Mouse (Mus musculus): ENCODE measurements around the gene Brd3. TPM values are rescaled to one million over a fixed set of nuclear protein-coding genes. Genes with fewer than 3 reads are reported as not detected.

Gene Brd3
- total and polyA plus RNA-seq, 2 experiments from 2014 or later, result 58.5 to 135 TPM

- DNase-seq (no peak), ATAC-seq (no peak)
- Histone ChIP-seq H3K9me3 (ENCODE audit: low read length) (no peaks in the 10 kb centered on the region), H3K4me1 (ENCODE audit: insufficient read depth) (peaks cover 19% of the 10 kb centered on the region), H3K27ac (ENCODE audit: low read depth, low read length) (no peak overlapping the region), H3K4me3 (ENCODE audit: low read depth, low read length) (no peak overlapping the region), H3K9ac (no peak overlapping the region), H3K36me3 (ENCODE audit: insufficient read depth) (no peaks in the 10 kb centered on the region), H3K27me3 (ENCODE audit: insufficient read depth, low read length) (no peaks in the 10 kb centered on the region), H3K4me2 (ENCODE audit: low read depth) (no peak overlapping the region)
- no peak for TF ChIP-seq CTCF (IDR thresholded peaks at IDR 0.05; ENCODE audit: low read depth)
- 76% methylated on average over 3 of the region's 3 CpGs for WGBS
Measured at GRCm38 (mm10) chr2:27408194-27408593, 99.3 kb downstream of the Brd3 start.

- Histone ChIP-seq H3K27me3 (ENCODE audit: insufficient read depth, low read length) (no peaks in the 10 kb centered on the region), H3K9me3 (ENCODE audit: low read length) (no peaks in the 10 kb centered on the region), H3K9ac (no peak overlapping the region), H3K4me3 (ENCODE audit: low read depth, low read length) (no peak overlapping the region), H3K4me1 (ENCODE audit: insufficient read depth) (peaks cover 11% of the 10 kb centered on the region; the same call in 1 of the 2 replicates), H3K4me2 (ENCODE audit: low read depth) (no peak overlapping the region), H3K27ac (ENCODE audit: low read depth, low read length) (no peak overlapping the region), H3K36me3 (ENCODE audit: insufficient read depth) (no peaks in the 10 kb centered on the region)
- 86% methylated on average over 5 of the region's 5 CpGs for WGBS
- no peak for DNase-seq
- ATAC-seq, result no peak
- TF ChIP-seq CTCF (IDR thresholded peaks at IDR 0.05; ENCODE audit: low read depth), result no peak
Measured at GRCm38 (mm10) chr2:27406928-27407327, 100.5 kb downstream of the Brd3 start.

DNA sequence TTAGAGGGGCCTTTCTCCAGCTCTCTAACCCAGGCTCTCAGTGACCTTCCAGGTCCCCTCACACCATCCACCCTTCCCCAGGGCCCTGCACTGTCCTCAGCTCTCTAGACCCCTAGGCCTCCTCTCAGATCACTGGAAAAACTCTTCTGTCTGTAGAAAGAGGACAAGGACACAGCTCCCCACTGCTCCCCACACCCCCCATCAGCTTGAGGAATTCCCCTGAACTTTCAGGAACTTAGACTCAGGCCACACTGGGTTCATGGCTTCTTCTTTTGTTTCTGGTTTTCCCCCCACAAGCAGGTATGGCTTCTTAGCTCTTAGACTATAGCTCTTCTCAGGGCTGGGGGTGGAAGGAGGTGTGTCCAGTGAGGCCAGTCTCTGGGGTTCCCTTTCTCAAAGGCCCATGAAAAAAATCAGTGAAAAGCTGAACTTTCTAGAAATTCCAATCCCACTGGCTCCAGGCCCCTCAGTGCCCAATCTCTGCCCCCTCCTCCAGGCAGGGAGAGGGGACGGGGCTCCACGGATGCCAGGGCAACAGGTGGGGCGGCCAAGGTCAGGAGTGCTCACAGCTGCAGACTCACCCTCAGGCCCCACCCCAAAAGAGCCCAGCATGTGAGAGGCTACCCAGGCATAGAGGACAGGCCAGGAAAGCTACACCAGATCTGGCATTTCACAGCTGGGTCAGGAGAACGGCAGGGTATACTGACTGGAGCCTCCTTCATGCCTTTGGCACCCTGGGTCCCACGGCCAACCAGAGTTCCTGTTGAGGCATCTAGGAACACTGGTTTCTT is 102.2 kb downstream of the Brd3 start:
- H3K27ac ChIP-seq (ENCODE audit: low read depth, low read length), result no peak overlapping the region
- no peak overlapping the region for H3K4me2 ChIP-seq (ENCODE audit: low read depth)
- no peak overlapping the region for H3K4me3 ChIP-seq (ENCODE audit: low read depth, low read length)
- H3K9ac ChIP-seq, result no peak overlapping the region
- H3K36me3 ChIP-seq (ENCODE audit: insufficient read depth), result no peaks in the 10 kb centered on the region
- DNase-seq (no peak), ATAC-seq (no peak)
- WGBS, result 70% methylated on average over 5 of the region's 5 CpGs
- H3K27me3 ChIP-seq (ENCODE audit: insufficient read depth, low read length), result no peaks in the 10 kb centered on the region
- no peak for TF ChIP-seq CTCF (IDR thresholded peaks at IDR 0.05; ENCODE audit: low read depth)
- no peaks in the 10 kb centered on the region for H3K4me1 ChIP-seq (ENCODE audit: insufficient read depth)
- H3K9me3 ChIP-seq (ENCODE audit: low read length), result no peaks in the 10 kb centered on the region

GRCm38 (mm10) chr2:27404375-27405093 is 102.9 kb downstream of the Brd3 start:
- H3K9ac ChIP-seq, result no peak overlapping the region
- no peak for ATAC-seq
- no peak overlapping the region for H3K27ac ChIP-seq (ENCODE audit: low read depth, low read length)
- no peaks in the 10 kb centered on the region for H3K36me3 ChIP-seq (ENCODE audit: insufficient read depth)
- H3K27me3 ChIP-seq (ENCODE audit: insufficient read depth, low read length), result no peaks in the 10 kb centered on the region
- no peak overlapping the region for H3K4me2 ChIP-seq (ENCODE audit: low read depth)
- H3K4me3 ChIP-seq (ENCODE audit: low read depth, low read length), result no peak overlapping the region
- H3K4me1 ChIP-seq (ENCODE audit: insufficient read depth), result no peaks in the 10 kb centered on the region
- TF ChIP-seq CTCF (IDR thresholded peaks at IDR 0.05; ENCODE audit: low read depth), result no peak
- DNase-seq, result no peak
- H3K9me3 ChIP-seq (ENCODE audit: low read length), result no peaks in the 10 kb centered on the region
- WGBS, result 64% methylated on average over 6 of the region's 6 CpGs

DNA sequence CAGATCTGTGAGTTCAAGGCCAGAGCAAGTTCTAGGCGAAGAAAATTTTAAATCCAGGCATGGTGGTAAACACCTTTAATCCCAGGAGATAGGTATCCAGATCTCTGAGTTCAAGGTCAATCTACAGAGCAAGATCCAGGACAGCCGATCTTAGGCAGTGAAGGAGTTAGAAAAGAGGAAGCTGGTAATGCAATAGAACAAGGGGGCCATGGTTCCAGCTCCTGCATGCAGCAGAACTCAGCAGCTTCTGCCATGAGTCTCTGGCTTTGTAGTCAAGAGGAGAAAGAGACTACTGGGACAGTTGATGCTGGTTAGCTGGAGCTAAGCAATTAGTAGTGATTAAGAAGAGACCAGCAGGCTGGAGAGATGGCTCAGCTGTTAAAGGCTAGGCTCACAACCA is 105.9 kb downstream of the Brd3 start:
- Histone ChIP-seq H3K36me3 (ENCODE audit: insufficient read depth) (no peaks in the 10 kb centered on the region), H3K27me3 (ENCODE audit: insufficient read depth, low read length) (no peaks in the 10 kb centered on the region), H3K9ac (no peak overlapping the region), H3K4me1 (ENCODE audit: insufficient read depth) (peaks cover 4% of the 10 kb centered on the region), H3K9me3 (ENCODE audit: low read length) (no peaks in the 10 kb centered on the region), H3K4me3 (ENCODE audit: low read depth, low read length) (no peak overlapping the region), H3K4me2 (ENCODE audit: low read depth) (no peak overlapping the region), H3K27ac (ENCODE audit: low read depth, low read length) (no peak overlapping the region)
- ATAC-seq (no peak), DNase-seq (no peak)
- no peak for TF ChIP-seq CTCF (IDR thresholded peaks at IDR 0.05; ENCODE audit: low read depth)
- WGBS, result 86% methylated on average over 2 of the region's 2 CpGs

DNA sequence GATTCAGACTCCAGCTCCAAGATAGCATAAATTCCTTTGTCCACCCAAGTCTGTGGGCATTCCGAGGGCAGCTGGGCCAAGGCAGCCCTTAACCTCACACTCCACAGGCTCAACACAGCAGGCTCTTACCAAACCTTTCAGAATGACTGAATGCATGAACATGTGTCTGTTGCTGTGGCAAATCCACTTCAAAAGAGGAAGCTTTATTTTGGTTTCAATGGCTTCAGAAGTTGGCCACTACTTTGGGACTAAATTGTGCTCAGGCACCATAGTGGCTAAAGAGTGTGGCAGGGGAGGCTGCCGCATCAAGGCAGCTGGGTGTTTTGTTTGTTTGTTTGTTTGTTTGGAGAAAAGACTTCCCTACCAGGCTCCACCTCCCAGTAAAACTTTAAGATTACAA is 107.4 kb downstream of the Brd3 start:
- Histone ChIP-seq H3K36me3 (ENCODE audit: insufficient read depth) (no peaks in the 10 kb centered on the region), H3K4me2 (ENCODE audit: low read depth) (no peak overlapping the region), H3K27me3 (ENCODE audit: insufficient read depth, low read length) (no peaks in the 10 kb centered on the region), H3K4me1 (ENCODE audit: insufficient read depth) (peaks cover 15% of the 10 kb centered on the region), H3K4me3 (ENCODE audit: low read depth, low read length) (no peak overlapping the region), H3K9ac (no peak overlapping the region), H3K27ac (ENCODE audit: low read depth, low read length) (no peak overlapping the region), H3K9me3 (ENCODE audit: low read length) (no peaks in the 10 kb centered on the region)
- no peak for TF ChIP-seq CTCF (IDR thresholded peaks at IDR 0.05; ENCODE audit: low read depth)
- ATAC-seq (no peak), DNase-seq (no peak)
- 84% methylated on average over 2 of the region's 2 CpGs for whole genome bisulfite sequencing
